Mouse (Mus musculus): Measurements from ENCODE around the gene Adprhl1.

DNA sequence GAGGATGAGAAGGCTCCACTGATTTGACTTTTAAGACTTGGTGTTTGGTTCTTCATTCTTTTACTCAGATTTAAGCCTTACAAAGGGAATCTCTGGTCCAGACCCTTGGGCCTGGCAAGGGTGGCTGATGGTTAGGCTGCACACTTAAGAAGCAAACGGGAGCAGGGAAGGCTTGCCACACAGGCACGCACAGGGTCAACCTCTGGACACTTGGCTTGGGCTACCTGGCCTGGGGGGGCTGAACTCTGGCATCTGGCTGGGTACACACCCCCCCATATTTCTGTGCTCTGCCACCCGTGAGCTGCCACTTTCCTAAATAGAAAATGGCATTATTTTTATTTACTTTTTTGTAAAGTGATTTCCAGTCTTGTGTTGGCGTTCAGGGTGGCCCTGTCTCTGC is 79.2 kb downstream of the Adprhl1 start:
- TF ChIP-seq CTCF (IDR thresholded peaks at IDR 0.05; ENCODE audit: control insufficient read depth, insufficient read depth, low read length) (no peak), POLR2A (IDR thresholded peaks at IDR 0.05; ENCODE audit: borderline replicate concordance, control insufficient read depth, low read depth, low read length) (no peak)
